ENCODE assay signal across 8 mouse cellular contexts in genomic region chr8:88361044-88361707, GRCm38 (mm10). TPM values are rescaled to one million over a fixed set of nuclear protein-coding genes. Genes with fewer than 3 reads are reported as not detected.
DNase-seq lines count a peak whose midpoint lies in the region; ATAC-seq and TF ChIP-seq lines count a peak whose summit lies in the region.

No protein-coding gene starts in this region.

- peak overlapping the region; percentile 99 for H3K9ac ChIP-seq in heart, postnatal 0 days (replicated peaks; ENCODE audit: low read depth, low read length)

- peaks cover 34% of the 10 kb centered on the region for H3K36me3 ChIP-seq in heart, postnatal 0 days (replicated peaks; ENCODE audit: control insufficient read depth, insufficient read depth, low read length)
- peaks cover 36% of the 10 kb centered on the region for H3K36me3 ChIP-seq in midbrain, embryonic 10.5 days

- TF ChIP-seq POLR2A in cerebellum, adult 2 months (IDR thresholded peaks at IDR 0.05; ENCODE audit: borderline replicate concordance, insufficient read depth, low read length), result no peak

- DNase-seq in embryo, embryonic 10 days (ENCODE audit: low spot score), result peak; percentile 25
- DNase-seq in embryo, embryonic 9.5 days (ENCODE audit: extremely low spot score), result no peak
- DNase-seq in CD4-positive helper T cell, adult 2 months (ENCODE audit: low read depth, low spot score), result peak; percentile 41
- DNase-seq in cerebellum, adult 2 months, result peak in 1 of 2 experiments; percentile 24
- peak; percentile 18 for DNase-seq in heart, postnatal 0 days (ENCODE audit: low spot score)
- peak; percentile 10 for DNase-seq in large intestine, adult 2 months (ENCODE audit: low read depth, low spot score)
- DNase-seq in midbrain, embryonic 10.5 days (ENCODE audit: low spot score), result no peak
- peak; percentile 29 for DNase-seq in thymus, postnatal 25 days

- ATAC-seq in heart, postnatal 0 days (ENCODE audit: insufficient read depth, low read depth), result no peak

- peak overlapping the region; percentile 98 for H3K4me3 ChIP-seq in cerebellum, adult 2 months (replicated peaks; ENCODE audit: insufficient read depth, low read depth, low read length)
- peak overlapping the region; percentile 98 for H3K4me3 ChIP-seq in heart, postnatal 0 days (ENCODE audit: low read depth, low read length)
- peak overlapping the region; percentile 100 for H3K4me3 ChIP-seq in midbrain, embryonic 10.5 days

- peak overlapping the region; percentile 81 for H3K4me2 ChIP-seq in heart, postnatal 0 days (ENCODE audit: low read depth, low read length)

- no peaks in the 10 kb centered on the region for H3K27me3 ChIP-seq in cerebellum, adult 2 months (ENCODE audit: control insufficient read depth, insufficient read depth, low read length)
- no peaks in the 10 kb centered on the region for H3K27me3 ChIP-seq in heart, postnatal 0 days (ENCODE audit: control insufficient read depth, insufficient read depth, low read length)
- peaks cover 12% of the 10 kb centered on the region for H3K27me3 ChIP-seq in midbrain, embryonic 10.5 days (ENCODE audit: low read depth, poor library complexity, severe bottlenecking)

- H3K27ac ChIP-seq in cerebellum, adult 2 months (ENCODE audit: insufficient read depth, low read length), result peak overlapping the region; percentile 97
- peak overlapping the region; percentile 91 for H3K27ac ChIP-seq in heart, postnatal 0 days (ENCODE audit: low read depth)
- H3K27ac ChIP-seq in midbrain, embryonic 10.5 days (replicated peaks), result peak overlapping the region; percentile 98

- H3K4me1 ChIP-seq in cerebellum, adult 2 months (ENCODE audit: control insufficient read depth, insufficient read depth, low read length), result no peaks in the 10 kb centered on the region; the same call in 1 of the 2 replicates
- peaks cover 18% of the 10 kb centered on the region for H3K4me1 ChIP-seq in heart, postnatal 0 days (ENCODE audit: control insufficient read depth, insufficient read depth)
- H3K4me1 ChIP-seq in midbrain, embryonic 10.5 days, result peaks cover 21% of the 10 kb centered on the region

- under 1% methylated on average over 31 of the region's 31 CpGs for WGBS in cerebellum, adult 2 months
- under 1% methylated on average over 31 of the region's 31 CpGs for WGBS in heart, postnatal 0 days
- under 1% methylated on average over 31 of the region's 31 CpGs for WGBS in large intestine, adult 2 months
- WGBS in midbrain, embryonic 10.5 days, result 4% methylated on average over 31 of the region's 31 CpGs

- H3K9me3 ChIP-seq in heart, postnatal 0 days (replicated peaks; ENCODE audit: control insufficient read depth, low read length), result no peaks in the 10 kb centered on the region
- no peaks in the 10 kb centered on the region for H3K9me3 ChIP-seq in midbrain, embryonic 10.5 days (replicated peaks)

- no peak for TF ChIP-seq EP300 in heart, postnatal 0 days (IDR thresholded peaks at IDR 0.05; ENCODE audit: low read depth)

- no peak for TF ChIP-seq CTCF in cerebellum, adult 2 months (IDR thresholded peaks at IDR 0.05; ENCODE audit: borderline replicate concordance, insufficient read depth, low read depth, low read length)
- TF ChIP-seq CTCF in heart, postnatal 0 days (IDR thresholded peaks at IDR 0.05; ENCODE audit: low read depth), result no peak

RNA-seq across cellular contexts. Expression of gene Brd7, which starts 0.8 kb away (rescaled TPM):
- 69.8 and 70.0 TPM in 2 replicates for polyA plus RNA-seq in cerebellum, adult 2 months (2012; rRNA removed)
- 23.8 and 27.0 TPM in 2 replicates for total RNA-seq in heart, postnatal 0 days (2014; rRNA removed; ENCODE audit: low replicate concordance)
- polyA plus RNA-seq in heart, postnatal 0 days (2015; fragmentation: Nextera tagmentation; extraction: Ambion mirVana), result 70.2 and 75.4 TPM in 2 replicates
- polyA plus RNA-seq in large intestine, adult 2 months (2012; rRNA removed), result 25.2 and 27.9 TPM in 2 replicates
- polyA plus RNA-seq in midbrain, embryonic 10.5 days (2016; fragmentation: Nextera tagmentation; extraction: Ambion mirVana), result 76.9 and 82.6 TPM in 2 replicates

Comparison
In these comparisons a context has a peak if more than half of its experiments do, and no peak if none do; other contexts are left out.
1. DNase-seq: peak in embryo, embryonic 10 days (single experiment), CD4-positive helper T cell, adult 2 months (single experiment), heart, postnatal 0 days (single experiment), large intestine, adult 2 months (single experiment) and thymus, postnatal 25 days (single experiment); none in embryo, embryonic 9.5 days (single experiment) and midbrain, embryonic 10.5 days (single experiment).
2. Peak in every context shown above with its lines, with median percentiles within 50 percentile points of each other: H3K27ac ChIP-seq and H3K4me3 ChIP-seq.